Mouse (Mus musculus) layer of hippocampus, postnatal 10 days (tissue): ENCODE measurements around the gene Padi2. TPM values are rescaled to one million over a fixed set of nuclear protein-coding genes. Genes with fewer than 3 reads are reported as not detected.

ENCODE experiments used
- DNase-seq, 2 experiments: peaks; one replicate each; pipeline ENCODE4 v3.0.0; 2021; ENCODE audit warnings: low spot score in 2 of 2
- long read RNA-seq: library from polyadenylated mRNA; stranded (forward); transcript quantifications from one replicate; pipeline ENCODE4 v2.0.0, GENCODE M21; 2023
- total RNA-seq, 2 experiments: library from RNA; stranded (reverse); gene quantifications; 2 replicates each; pipeline ENCODE4 v1.2.3; 2021

Gene Padi2
- 1 to 10 TPM; 8.0 to 9.6 TPM for total RNA-seq
- long read RNA-seq, full-length matches to known transcripts: 3 of 3 reads
- long read RNA-seq, partial matches to known transcripts: 0 of 3 reads
- long read RNA-seq, other reads (novel, unspliced or antisense): 0 of 3 reads

- peak; percentile 73 to 82 for DNase-seq
These were observed at the start of gene Padi2 for GRCm38 (mm10) chr4:140906076-140906826. TSS of gene Padi2 (plus strand) at chr4:140906344.

GRCm38 (mm10) chr4:140857041-140857440, 49.1 kb upstream of the Padi2 start:
- no peak for DNase-seq

- DNase-seq: no peak
These were observed 48.3 kb upstream of the Padi2 start for GRCm38 (mm10) chr4:140857813-140858212.

GRCm38 (mm10) chr4:140859291-140859690, 46.9 kb upstream of the Padi2 start:
- DNase-seq: no peak

- DNase-seq: no peak
These were observed 45.9 kb upstream of the Padi2 start for GRCm38 (mm10) chr4:140860125-140860766.

- no peak for DNase-seq
These were observed 45.4 kb upstream of the Padi2 start for GRCm38 (mm10) chr4:140860767-140861147.

- no peak for DNase-seq
These were observed 44.0 kb upstream of the Padi2 start for GRCm38 (mm10) chr4:140862036-140862650.

- DNase-seq: no peak
These were observed 37.5 kb upstream of the Padi2 start for GRCm38 (mm10) chr4:140868484-140869190.

- no peak for DNase-seq
These were observed 36.2 kb upstream of the Padi2 start for GRCm38 (mm10) chr4:140869945-140870344.

GRCm38 (mm10) chr4:140870876-140871275, 35.3 kb upstream of the Padi2 start:
- no peak for DNase-seq

- DNase-seq: no peak
These were observed 34.8 kb upstream of the Padi2 start for GRCm38 (mm10) chr4:140871376-140871775.

GRCm38 (mm10) chr4:140871851-140872685, 34.1 kb upstream of the Padi2 start:
- DNase-seq: no peak

- DNase-seq: no peak
These were observed 33.5 kb upstream of the Padi2 start for GRCm38 (mm10) chr4:140872686-140872992.

- no peak for DNase-seq
These were observed 33.1 kb upstream of the Padi2 start for GRCm38 (mm10) chr4:140873011-140873410.

GRCm38 (mm10) chr4:140876161-140876560, 30.0 kb upstream of the Padi2 start:
- no peak for DNase-seq

GRCm38 (mm10) chr4:140876681-140877080, 29.5 kb upstream of the Padi2 start:
- no peak for DNase-seq

- DNase-seq: no peak
These were observed 28.7 kb upstream of the Padi2 start for GRCm38 (mm10) chr4:140877441-140877840.

- no peak for DNase-seq
These were observed 27.5 kb upstream of the Padi2 start for GRCm38 (mm10) chr4:140878655-140879054.

GRCm38 (mm10) chr4:140879116-140879515, 27.0 kb upstream of the Padi2 start:
- no peak for DNase-seq

GRCm38 (mm10) chr4:140879739-140880138, 26.4 kb upstream of the Padi2 start:
- peak; percentile 50 to 61 for DNase-seq

GRCm38 (mm10) chr4:140880207-140880606, 25.9 kb upstream of the Padi2 start:
- no peak for DNase-seq
